1 mouse cellular context compared by ENCODE assay signal in genomic region chr9:44266478-44267226, GRCm38 (mm10).
TF ChIP-seq lines count a peak whose summit lies in the region.

No protein-coding gene starts in this region.

TF ChIP-seq in MEL, 35 proteins besides CTCF, POLR2A, EP300 and RAD21:
- TF ChIP-seq CHD2 (IDR thresholded peaks at IDR 0.05; ENCODE audit: low read length) (no peak), SIN3A (IDR thresholded peaks at IDR 0.05; ENCODE audit: low read length) (no peak), GATA1 (IDR thresholded peaks at IDR 0.05; ENCODE audit: low read depth, low read length) (no peak), GABPA (IDR thresholded peaks at IDR 0.05; ENCODE audit: low read depth, low read length) (no peak), MYC (IDR thresholded peaks at IDR 0.05; ENCODE audit: low read depth, low read length) (no peak), USF2 (IDR thresholded peaks at IDR 0.05; ENCODE audit: borderline replicate concordance in 1 of 2, insufficient read depth in 1 of 2, low read depth in 1 of 2, low read length in 2 of 2) (no peak), E2F4 (IDR thresholded peaks at IDR 0.05; ENCODE audit: borderline replicate concordance, low read depth, low read length) (no peak), KAT2A (conservative IDR thresholded peaks at IDR 0.05; ENCODE audit: low read depth, low read length) (no peak), NRF1 (IDR thresholded peaks at IDR 0.05; ENCODE audit: insufficient read depth, low read depth, low read length, poor library complexity, severe bottlenecking) (no peak), MAZ (IDR thresholded peaks at IDR 0.05; ENCODE audit: low read depth, low read length) (no peak), ZMIZ1 (IDR thresholded peaks at IDR 0.05; ENCODE audit: low read depth, low read length) (no peak), NELFE (IDR thresholded peaks at IDR 0.05; ENCODE audit: low read depth, low read length) (no peak), JUND (IDR thresholded peaks at IDR 0.05; ENCODE audit: low read depth, low read length) (no peak), MAFK (IDR thresholded peaks at IDR 0.05; ENCODE audit: borderline replicate concordance, low read depth, low read length) (no peak), MYB (IDR thresholded peaks at IDR 0.05; ENCODE audit: low read depth, low read length) (no peak), MAX (IDR thresholded peaks at IDR 0.05; ENCODE audit: low read length) (no peak), UBTF (IDR thresholded peaks at IDR 0.05; ENCODE audit: borderline replicate concordance, insufficient read depth, low read depth, low read length) (no peak)
